Mouse (Mus musculus) cerebellum, postnatal 25 days (tissue): ENCODE measurements around the gene Zfp697.
"Not testable (repeated sequence)": the region's sequence is repeated elsewhere in the genome, so short reads cannot be mapped to it uniquely, and the experiment has no call there.

ENCODE experiments used
- DNase-seq, 2 experiments: peaks; one replicate each; pipeline ENCODE4 v3.0.0; 2021; ENCODE audit warnings: mixed read lengths in 2 of 2

The Zfp697 gene

GRCm38 (mm10) chr3:98422926-98423325 is 40.7 kb downstream of the Zfp697 start:
- no peak for DNase-seq

- peak in 1 of 2 experiments; percentile 39 for DNase-seq
These were observed 44.5 kb downstream of the Zfp697 start for GRCm38 (mm10) chr3:98426749-98427148.

- no peak for DNase-seq
These were observed 45.0 kb downstream of the Zfp697 start for GRCm38 (mm10) chr3:98427260-98427599.

- peak; percentile 93 to 95 for DNase-seq
These were observed 45.6 kb downstream of the Zfp697 start for GRCm38 (mm10) chr3:98427600-98428448.

- no peak for DNase-seq
These were observed 46.2 kb downstream of the Zfp697 start for GRCm38 (mm10) chr3:98428449-98428775.

- no peak for DNase-seq
These were observed 46.8 kb downstream of the Zfp697 start for GRCm38 (mm10) chr3:98428928-98429525.

- no peak for DNase-seq
These were observed 52.0 kb downstream of the Zfp697 start for GRCm38 (mm10) chr3:98434088-98434816.

GRCm38 (mm10) chr3:98435030-98435429 is 52.8 kb downstream of the Zfp697 start:
- DNase-seq = no peak

GRCm38 (mm10) chr3:98442245-98442644 is 60.0 kb downstream of the Zfp697 start:
- not testable (repeated sequence) for DNase-seq

GRCm38 (mm10) chr3:98443149-98443779 is 61.0 kb downstream of the Zfp697 start:
- not testable (repeated sequence) for DNase-seq

GRCm38 (mm10) chr3:98443924-98444323 is 61.7 kb downstream of the Zfp697 start:
- not testable (repeated sequence) for DNase-seq

GRCm38 (mm10) chr3:98453786-98454185 is 71.5 kb downstream of the Zfp697 start:
- DNase-seq = not testable (repeated sequence)

GRCm38 (mm10) chr3:98457026-98457425 is 74.8 kb downstream of the Zfp697 start, which contains the start of gene Gm4450:
Gene Gm4450 (minus strand): TSS chr3:98457126.
- DNase-seq = not testable (repeated sequence)

GRCm38 (mm10) chr3:98469323-98469722 is 87.1 kb downstream of the Zfp697 start:
- DNase-seq = not testable (repeated sequence)

GRCm38 (mm10) chr3:98471057-98471456 is 88.8 kb downstream of the Zfp697 start:
- DNase-seq = not testable (repeated sequence)

GRCm38 (mm10) chr3:98471499-98471898 is 89.2 kb downstream of the Zfp697 start:
- not testable (repeated sequence) for DNase-seq

- DNase-seq = not testable (repeated sequence)
These were observed 111.9 kb downstream of the Zfp697 start for GRCm38 (mm10) chr3:98494184-98494583.

GRCm38 (mm10) chr3:98495055-98495454 is 112.8 kb downstream of the Zfp697 start:
- not testable (repeated sequence) for DNase-seq

- not testable (repeated sequence) for DNase-seq
These were observed 114.5 kb downstream of the Zfp697 start for GRCm38 (mm10) chr3:98496762-98497161.

GRCm38 (mm10) chr3:98497401-98497800 is 115.1 kb downstream of the Zfp697 start:
- not testable (repeated sequence) for DNase-seq

GRCm38 (mm10) chr3:98507229-98507628 is 125.0 kb downstream of the Zfp697 start:
- not testable (repeated sequence) for DNase-seq

GRCm38 (mm10) chr3:98510414-98510813 is 128.2 kb downstream of the Zfp697 start, which contains the start of gene Hsd3b4:
Gene Hsd3b4 (minus strand): TSS chr3:98510514.
- not testable (repeated sequence) for DNase-seq

GRCm38 (mm10) chr3:98522779-98523178 is 140.5 kb downstream of the Zfp697 start:
- DNase-seq = not testable (repeated sequence)
